Mouse (Mus musculus): ENCODE results near the gene 1110032A03Rik. TPM values are rescaled to one million over a fixed set of nuclear protein-coding genes. Genes with fewer than 3 reads are reported as not detected.
A peak's percentile ranks its signal among the peaks of the same experiment; 100 is the strongest.

Gene 1110032A03Rik
- polyA plus RNA-seq, 1 experiment from 2014 or later: 42.3 TPM

GRCm38 (mm10) chr9:50813796-50814195 is 38.5 kb upstream of the 1110032A03Rik start:
- no peak overlapping the region for H3K4me2 ChIP-seq (replicated peaks; ENCODE audit: low read depth, low read length)
- WGBS: 97% methylated on average over 5 of the region's 5 CpGs
- DNase-seq (ENCODE audit: low spot score): no peak

GRCm38 (mm10) chr9:50811746-50812145 is 36.4 kb upstream of the 1110032A03Rik start:
- no peaks in the 10 kb centered on the region for H3K4me1 ChIP-seq (replicated peaks; ENCODE audit: control insufficient read depth, insufficient read depth, low read length)
- H3K27ac ChIP-seq (ENCODE audit: low read depth, low read length): no peak overlapping the region
- H3K27me3 ChIP-seq (ENCODE audit: control insufficient read depth, insufficient read depth, low read length): no peaks in the 10 kb centered on the region
- no peak for ATAC-seq (ENCODE audit: low FRiP score)
- DNase-seq (ENCODE audit: low spot score): no peak
- H3K9me3 ChIP-seq (ENCODE audit: control insufficient read depth, low read length): no peaks in the 10 kb centered on the region
- no peak overlapping the region for H3K4me3 ChIP-seq (ENCODE audit: low read depth, low read length)
- H3K9ac ChIP-seq (ENCODE audit: low read depth, low read length): no peak overlapping the region
- H3K36me3 ChIP-seq (ENCODE audit: control insufficient read depth, insufficient read depth, low read length): peaks cover 9% of the 10 kb centered on the region
- WGBS: 86% methylated on average over 2 of the region's 2 CpGs
- no peak overlapping the region for H3K4me2 ChIP-seq (replicated peaks; ENCODE audit: low read depth, low read length)

More at GRCm38 (mm10) chr9:50813796-50814195, 38.5 kb upstream of the 1110032A03Rik start:
- H3K27ac ChIP-seq (ENCODE audit: low read depth, low read length): no peak overlapping the region
- H3K9me3 ChIP-seq (ENCODE audit: control insufficient read depth, low read length): no peaks in the 10 kb centered on the region
- H3K36me3 ChIP-seq (ENCODE audit: control insufficient read depth, insufficient read depth, low read length): peaks cover 6% of the 10 kb centered on the region
- H3K9ac ChIP-seq (ENCODE audit: low read depth, low read length): no peak overlapping the region
- no peaks in the 10 kb centered on the region for H3K27me3 ChIP-seq (ENCODE audit: control insufficient read depth, insufficient read depth, low read length)
- H3K4me3 ChIP-seq (ENCODE audit: low read depth, low read length): no peak overlapping the region
- no peak for ATAC-seq (ENCODE audit: low FRiP score)
- H3K4me1 ChIP-seq (replicated peaks; ENCODE audit: control insufficient read depth, insufficient read depth, low read length): no peaks in the 10 kb centered on the region

- no peaks in the 10 kb centered on the region for H3K9me3 ChIP-seq (ENCODE audit: control insufficient read depth, low read length)
- no peak overlapping the region for H3K27ac ChIP-seq (ENCODE audit: low read depth, low read length)
- H3K4me1 ChIP-seq (replicated peaks; ENCODE audit: control insufficient read depth, insufficient read depth, low read length): no peaks in the 10 kb centered on the region
- H3K36me3 ChIP-seq (ENCODE audit: control insufficient read depth, insufficient read depth, low read length): peaks cover 9% of the 10 kb centered on the region
- ATAC-seq (ENCODE audit: low FRiP score) (no peak), DNase-seq (ENCODE audit: low spot score) (no peak)
- whole genome bisulfite sequencing: 96% methylated on average over 7 of the region's 7 CpGs
- H3K9ac ChIP-seq (ENCODE audit: low read depth, low read length): no peak overlapping the region
- no peaks in the 10 kb centered on the region for H3K27me3 ChIP-seq (ENCODE audit: control insufficient read depth, insufficient read depth, low read length)
- H3K4me3 ChIP-seq (ENCODE audit: low read depth, low read length): no peak overlapping the region
- H3K4me2 ChIP-seq (replicated peaks; ENCODE audit: low read depth, low read length): no peak overlapping the region
Measured at GRCm38 (mm10) chr9:50811187-50811586, 35.9 kb upstream of the 1110032A03Rik start.

- H3K9ac ChIP-seq (ENCODE audit: low read depth, low read length): no peak overlapping the region
- H3K27ac ChIP-seq (ENCODE audit: low read depth, low read length): no peak overlapping the region
- no peak overlapping the region for H3K4me2 ChIP-seq (replicated peaks; ENCODE audit: low read depth, low read length)
- H3K4me3 ChIP-seq (ENCODE audit: low read depth, low read length): no peak overlapping the region
- DNase-seq (ENCODE audit: low spot score) (no peak), ATAC-seq (ENCODE audit: low FRiP score) (no peak)
- no peaks in the 10 kb centered on the region for H3K27me3 ChIP-seq (ENCODE audit: control insufficient read depth, insufficient read depth, low read length)
- WGBS: 92% methylated on average over 13 of the region's 13 CpGs
- no peaks in the 10 kb centered on the region for H3K4me1 ChIP-seq (replicated peaks; ENCODE audit: control insufficient read depth, insufficient read depth, low read length)
- no peaks in the 10 kb centered on the region for H3K9me3 ChIP-seq (ENCODE audit: control insufficient read depth, low read length)
- peaks cover 9% of the 10 kb centered on the region for H3K36me3 ChIP-seq (ENCODE audit: control insufficient read depth, insufficient read depth, low read length)
Measured at GRCm38 (mm10) chr9:50809146-50809545, 33.8 kb upstream of the 1110032A03Rik start.

GRCm38 (mm10) chr9:50808471-50808870 is 33.2 kb upstream of the 1110032A03Rik start:
- Histone ChIP-seq H3K4me1 (replicated peaks; ENCODE audit: control insufficient read depth, insufficient read depth, low read length) (no peaks in the 10 kb centered on the region), H3K27me3 (ENCODE audit: control insufficient read depth, insufficient read depth, low read length) (no peaks in the 10 kb centered on the region), H3K27ac (ENCODE audit: low read depth, low read length) (no peak overlapping the region), H3K36me3 (ENCODE audit: control insufficient read depth, insufficient read depth, low read length) (peaks cover 9% of the 10 kb centered on the region; the same call in 1 of the 2 replicates), H3K4me3 (ENCODE audit: low read depth, low read length) (no peak overlapping the region), H3K4me2 (replicated peaks; ENCODE audit: low read depth, low read length) (no peak overlapping the region), H3K9ac (ENCODE audit: low read depth, low read length) (no peak overlapping the region), H3K9me3 (ENCODE audit: control insufficient read depth, low read length) (no peaks in the 10 kb centered on the region)
- ATAC-seq (ENCODE audit: low FRiP score) (no peak), DNase-seq (ENCODE audit: low spot score) (no peak)
- WGBS: 71% methylated on average over 6 of the region's 6 CpGs

- no peaks in the 10 kb centered on the region for H3K9me3 ChIP-seq (ENCODE audit: control insufficient read depth, low read length)
- H3K4me3 ChIP-seq (ENCODE audit: low read depth, low read length): no peak overlapping the region
- H3K27ac ChIP-seq (ENCODE audit: low read depth, low read length): no peak overlapping the region
- WGBS: 88% methylated on average over 7 of the region's 7 CpGs
- H3K27me3 ChIP-seq (ENCODE audit: control insufficient read depth, insufficient read depth, low read length): no peaks in the 10 kb centered on the region
- H3K36me3 ChIP-seq (ENCODE audit: control insufficient read depth, insufficient read depth, low read length): no peaks in the 10 kb centered on the region
- H3K4me2 ChIP-seq (replicated peaks; ENCODE audit: low read depth, low read length): no peak overlapping the region
- ATAC-seq (ENCODE audit: low FRiP score) (no peak), DNase-seq (ENCODE audit: low spot score) (no peak)
- H3K4me1 ChIP-seq (replicated peaks; ENCODE audit: control insufficient read depth, insufficient read depth, low read length): no peaks in the 10 kb centered on the region
- no peak overlapping the region for H3K9ac ChIP-seq (ENCODE audit: low read depth, low read length)
Measured at GRCm38 (mm10) chr9:50803055-50803671, 27.8 kb upstream of the 1110032A03Rik start.

GRCm38 (mm10) chr9:50800985-50801384 is 25.7 kb upstream of the 1110032A03Rik start:
- Histone ChIP-seq H3K9ac (ENCODE audit: low read depth, low read length) (no peak overlapping the region), H3K36me3 (ENCODE audit: control insufficient read depth, insufficient read depth, low read length) (no peaks in the 10 kb centered on the region), H3K4me3 (ENCODE audit: low read depth, low read length) (no peak overlapping the region), H3K9me3 (ENCODE audit: control insufficient read depth, low read length) (no peaks in the 10 kb centered on the region), H3K4me1 (replicated peaks; ENCODE audit: control insufficient read depth, insufficient read depth, low read length) (no peaks in the 10 kb centered on the region), H3K27ac (ENCODE audit: low read depth, low read length) (no peak overlapping the region), H3K27me3 (ENCODE audit: control insufficient read depth, insufficient read depth, low read length) (no peaks in the 10 kb centered on the region), H3K4me2 (replicated peaks; ENCODE audit: low read depth, low read length) (no peak overlapping the region)
- ATAC-seq (ENCODE audit: low FRiP score) (no peak), DNase-seq (ENCODE audit: low spot score) (peak; percentile 57)
- WGBS: 65% methylated on average over 2 of the region's 2 CpGs

GRCm38 (mm10) chr9:50798368-50798767 is 23.0 kb upstream of the 1110032A03Rik start:
- no peaks in the 10 kb centered on the region for H3K36me3 ChIP-seq (ENCODE audit: control insufficient read depth, insufficient read depth, low read length)
- WGBS: 91% methylated on average over 5 of the region's 5 CpGs
- no peaks in the 10 kb centered on the region for H3K9me3 ChIP-seq (ENCODE audit: control insufficient read depth, low read length)
- no peaks in the 10 kb centered on the region for H3K27me3 ChIP-seq (ENCODE audit: control insufficient read depth, insufficient read depth, low read length)
- H3K9ac ChIP-seq (ENCODE audit: low read depth, low read length): no peak overlapping the region
- H3K4me3 ChIP-seq (ENCODE audit: low read depth, low read length): no peak overlapping the region
- H3K27ac ChIP-seq (ENCODE audit: low read depth, low read length): no peak overlapping the region
- no peaks in the 10 kb centered on the region for H3K4me1 ChIP-seq (replicated peaks; ENCODE audit: control insufficient read depth, insufficient read depth, low read length)
- DNase-seq (ENCODE audit: low spot score) (no peak), ATAC-seq (ENCODE audit: low FRiP score) (no peak)
- H3K4me2 ChIP-seq (replicated peaks; ENCODE audit: low read depth, low read length): no peak overlapping the region

GRCm38 (mm10) chr9:50797641-50798040 is 22.3 kb upstream of the 1110032A03Rik start:
- H3K27ac ChIP-seq (ENCODE audit: low read depth, low read length): no peak overlapping the region
- no peak overlapping the region for H3K4me2 ChIP-seq (replicated peaks; ENCODE audit: low read depth, low read length)
- 96% methylated on average over 7 of the region's 7 CpGs for WGBS
- no peak overlapping the region for H3K4me3 ChIP-seq (ENCODE audit: low read depth, low read length)
- H3K27me3 ChIP-seq (ENCODE audit: control insufficient read depth, insufficient read depth, low read length): no peaks in the 10 kb centered on the region
- no peak for ATAC-seq (ENCODE audit: low FRiP score)
- no peaks in the 10 kb centered on the region for H3K9me3 ChIP-seq (ENCODE audit: control insufficient read depth, low read length)
- no peaks in the 10 kb centered on the region for H3K4me1 ChIP-seq (replicated peaks; ENCODE audit: control insufficient read depth, insufficient read depth, low read length)
- H3K36me3 ChIP-seq (ENCODE audit: control insufficient read depth, insufficient read depth, low read length): 0 out of 2 replicates have a peak, but pooled peaks cover 1% of the 10 kb centered on the region
- no peak overlapping the region for H3K9ac ChIP-seq (ENCODE audit: low read depth, low read length)
- DNase-seq (ENCODE audit: low spot score): no peak

Measured in hindbrain, embryonic 11.5 days (tissue).